Mouse (Mus musculus): Measurements from ENCODE around the gene Raet1e. TPM values are rescaled to one million over a fixed set of nuclear protein-coding genes. Genes with fewer than 3 reads are reported as not detected.
"Not testable (repeated sequence)": the region's sequence is repeated elsewhere in the genome, so short reads cannot be mapped to it uniquely, and the experiment has no call there.

Raet1e gene
- polyA plus RNA-seq, 1 experiment, result 0.16 TPM

DNA sequence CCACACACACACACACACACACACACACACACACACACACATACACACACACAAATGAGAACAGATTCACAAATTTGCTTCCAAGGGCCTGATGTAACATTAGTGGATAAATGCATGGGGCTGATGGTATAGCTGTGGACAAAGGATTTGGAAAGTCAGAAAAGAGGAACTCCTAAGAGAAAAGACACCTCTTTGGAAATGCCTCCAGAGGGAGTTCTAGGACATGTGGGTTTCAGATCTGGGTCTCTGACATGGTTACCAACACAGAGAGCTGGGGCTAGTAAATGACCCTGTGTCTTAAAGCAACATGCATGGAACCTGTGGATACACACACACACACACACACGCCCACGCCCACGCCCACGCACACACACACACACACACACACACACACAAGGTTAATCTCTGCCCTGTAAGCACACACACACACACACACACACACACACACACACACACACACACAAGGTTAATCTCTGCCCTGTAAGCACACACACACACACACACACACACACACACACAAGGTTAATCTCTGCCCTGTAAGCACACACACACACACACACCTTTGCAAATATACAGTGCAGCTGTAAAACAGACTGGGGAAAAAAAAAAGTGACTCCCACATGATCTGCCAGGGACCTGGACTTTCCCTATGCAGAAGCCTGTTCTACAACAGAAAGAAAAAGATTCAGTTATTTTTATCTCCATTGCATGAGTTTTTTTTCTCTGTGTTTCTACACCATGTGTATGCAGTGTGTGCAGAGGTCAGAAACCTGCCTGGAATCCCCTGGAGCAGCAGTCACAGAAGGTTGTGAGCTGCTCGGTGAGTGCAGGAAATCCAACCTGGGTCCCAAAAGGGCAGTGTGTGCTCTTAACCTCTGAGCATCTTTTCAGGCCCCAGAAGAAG lies 14.3 kb downstream of the Raet1e start:
- not testable (repeated sequence) for H3K4me3 ChIP-seq (ENCODE audit: insufficient read depth, low read depth, low read length); H3K4me1 ChIP-seq (ENCODE audit: control insufficient read depth, insufficient read depth, low read length); DNase-seq; H3K36me3 ChIP-seq (ENCODE audit: control insufficient read depth, insufficient read depth, low read length); H3K27ac ChIP-seq (ENCODE audit: insufficient read depth, low read depth, low read length); H3K27me3 ChIP-seq (replicated peaks; ENCODE audit: control insufficient read depth, insufficient read depth, low read length)
- 63% methylated on average over 5 of the region's 5 CpGs for WGBS

DNA sequence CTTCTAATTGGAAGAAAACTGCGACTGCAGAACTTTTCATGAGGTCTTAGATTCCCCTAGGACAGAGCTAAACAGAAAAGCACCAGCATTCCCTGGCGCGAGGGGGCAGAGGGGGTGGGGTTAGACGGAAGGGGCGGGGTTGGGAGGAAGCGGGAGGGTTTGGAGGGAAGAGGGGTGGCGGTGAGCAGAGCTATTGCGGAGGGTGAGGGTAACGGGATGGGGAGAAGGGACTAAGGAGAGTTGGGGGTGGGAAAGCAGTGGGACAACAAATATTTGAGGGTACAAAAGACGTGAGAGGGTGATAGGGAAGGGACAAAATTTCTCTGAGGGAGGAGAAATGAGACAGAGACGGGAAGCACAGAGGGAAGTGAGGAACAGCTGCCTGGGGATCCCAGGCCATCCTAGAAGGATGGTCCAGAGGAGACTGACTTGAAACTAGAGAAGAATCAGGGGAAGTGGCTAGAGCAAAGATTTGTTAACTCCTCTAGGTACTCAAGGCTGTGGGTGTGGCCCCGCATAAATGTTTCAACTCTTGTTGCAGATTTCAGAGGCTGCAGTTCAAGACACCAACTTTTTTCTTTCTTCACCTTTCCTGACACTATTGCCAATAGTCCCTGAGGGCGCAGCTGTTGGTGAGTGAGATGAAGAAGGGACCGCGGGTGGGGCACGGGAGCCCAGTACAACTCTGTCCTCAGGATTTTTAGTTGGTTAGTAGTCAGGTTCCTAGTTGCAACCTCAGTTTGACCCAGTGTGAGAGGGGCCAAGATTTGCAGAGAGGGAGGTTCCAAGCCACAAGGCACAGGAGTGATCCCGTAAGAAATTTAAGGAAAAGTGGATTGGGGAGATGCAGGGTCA lies 15.2 kb downstream of the Raet1e start:
- not testable (repeated sequence) for H3K4me3 ChIP-seq (ENCODE audit: insufficient read depth, low read depth, low read length); H3K36me3 ChIP-seq (ENCODE audit: control insufficient read depth, insufficient read depth, low read length); H3K4me1 ChIP-seq (ENCODE audit: control insufficient read depth, insufficient read depth, low read length); DNase-seq; H3K27ac ChIP-seq (ENCODE audit: insufficient read depth, low read depth, low read length); H3K27me3 ChIP-seq (replicated peaks; ENCODE audit: control insufficient read depth, insufficient read depth, low read length)
- 19% methylated on average over 12 of the region's 17 CpGs for WGBS

DNA sequence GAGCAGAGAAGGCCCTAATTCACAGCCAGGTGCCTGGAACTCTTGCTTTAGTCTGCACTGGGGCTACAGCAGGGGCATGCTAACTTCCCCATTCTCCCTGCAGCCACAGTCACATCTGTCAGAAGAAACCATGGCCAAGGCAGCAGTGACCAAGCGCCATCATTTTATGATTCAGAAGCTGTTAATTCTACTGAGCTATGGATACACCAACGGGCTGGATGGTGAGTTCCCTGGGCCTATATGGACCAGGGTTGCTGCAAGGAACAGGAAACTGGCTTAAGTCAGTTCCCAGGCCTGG lies 15.8 kb downstream of the Raet1e start:
- not testable (repeated sequence) for H3K4me1 ChIP-seq (ENCODE audit: control insufficient read depth, insufficient read depth, low read length); DNase-seq; H3K36me3 ChIP-seq (ENCODE audit: control insufficient read depth, insufficient read depth, low read length); H3K27ac ChIP-seq (ENCODE audit: insufficient read depth, low read depth, low read length); H3K27me3 ChIP-seq (replicated peaks; ENCODE audit: control insufficient read depth, insufficient read depth, low read length); H3K4me3 ChIP-seq (ENCODE audit: insufficient read depth, low read depth, low read length)
- WGBS, result 86% methylated on average over 2 of the region's 2 CpGs

DNA sequence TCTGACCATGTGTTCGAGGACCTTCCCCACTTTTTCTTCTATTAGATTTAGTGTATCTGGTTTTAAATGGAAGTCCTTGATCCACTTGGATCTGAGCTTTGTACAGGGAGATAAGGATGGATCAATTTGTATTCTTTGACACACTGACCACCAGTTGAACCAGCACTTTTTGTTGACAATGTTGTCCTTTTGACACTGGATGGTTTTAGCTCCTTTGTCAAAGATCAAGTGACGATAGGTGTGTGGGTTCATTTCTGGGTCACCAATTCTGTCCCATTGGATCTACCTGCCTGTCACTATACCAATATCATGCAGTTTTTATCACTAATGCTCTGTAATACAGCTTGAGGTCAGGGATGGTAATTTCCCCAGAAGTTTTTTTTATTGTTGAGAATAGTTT lies 18.1 kb downstream of the Raet1e start:
- DNase-seq; H3K27ac ChIP-seq (ENCODE audit: insufficient read depth, low read depth, low read length); H3K4me1 ChIP-seq (ENCODE audit: control insufficient read depth, insufficient read depth, low read length); H3K4me3 ChIP-seq (ENCODE audit: insufficient read depth, low read depth, low read length); H3K36me3 ChIP-seq (ENCODE audit: control insufficient read depth, insufficient read depth, low read length); H3K27me3 ChIP-seq (replicated peaks; ENCODE audit: control insufficient read depth, insufficient read depth, low read length): not testable (repeated sequence)
- 90% methylated on average over 2 of the region's 2 CpGs for WGBS

DNA sequence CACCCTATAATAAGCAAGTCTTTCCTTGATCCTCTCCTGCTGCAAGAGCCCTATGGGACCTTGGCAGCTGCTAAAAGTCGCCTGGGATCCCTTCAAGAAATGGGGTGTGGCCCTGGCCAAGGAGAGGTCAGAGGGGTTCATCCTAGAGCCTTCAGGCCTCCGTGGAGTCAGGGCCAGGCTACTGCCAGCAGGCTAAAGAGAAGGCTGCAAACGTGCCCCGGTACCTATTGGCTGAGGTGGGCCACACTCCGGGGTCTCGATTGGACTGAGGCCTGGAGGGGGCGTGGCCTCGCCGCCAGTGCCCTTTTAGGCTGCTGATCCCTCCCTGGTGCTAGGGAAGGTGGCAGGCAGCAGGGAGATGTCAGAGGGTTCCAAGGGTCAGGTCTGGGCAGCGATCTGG lies 32.7 kb downstream of the Raet1e start:
- H3K27me3 ChIP-seq (replicated peaks; ENCODE audit: control insufficient read depth, insufficient read depth, low read length); H3K36me3 ChIP-seq (ENCODE audit: control insufficient read depth, insufficient read depth, low read length); H3K27ac ChIP-seq (ENCODE audit: insufficient read depth, low read depth, low read length); H3K4me3 ChIP-seq (ENCODE audit: insufficient read depth, low read depth, low read length); H3K4me1 ChIP-seq (ENCODE audit: control insufficient read depth, insufficient read depth, low read length); DNase-seq: not testable (repeated sequence)
- 20% methylated on average over 8 of the region's 10 CpGs for WGBS

DNA sequence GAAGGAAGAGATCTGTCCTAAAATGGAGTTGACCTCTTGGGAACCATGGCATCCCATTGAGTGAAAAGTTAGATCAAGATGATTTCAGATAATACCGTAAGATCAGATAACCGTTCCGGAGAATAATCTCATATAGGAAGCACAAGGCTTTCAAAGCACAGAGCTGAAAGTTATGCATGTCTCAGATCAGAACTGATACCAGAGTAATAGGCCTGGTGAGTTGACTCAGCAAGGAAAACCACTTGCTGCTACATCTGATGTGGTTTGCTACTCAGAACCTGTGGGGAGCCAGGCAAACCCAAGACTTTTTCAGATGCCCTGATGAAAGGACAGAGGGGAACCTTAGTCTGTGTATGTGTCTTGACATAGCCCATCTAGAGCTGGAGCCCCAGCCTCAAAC lies 43.0 kb downstream of the Raet1e start:
- WGBS, result 92% methylated on average over 3 of the region's 3 CpGs
- not testable (repeated sequence) for H3K36me3 ChIP-seq (ENCODE audit: control insufficient read depth, insufficient read depth, low read length); H3K4me1 ChIP-seq (ENCODE audit: control insufficient read depth, insufficient read depth, low read length); DNase-seq; H3K27ac ChIP-seq (ENCODE audit: insufficient read depth, low read depth, low read length); H3K27me3 ChIP-seq (replicated peaks; ENCODE audit: control insufficient read depth, insufficient read depth, low read length); H3K4me3 ChIP-seq (ENCODE audit: insufficient read depth, low read depth, low read length)

DNA sequence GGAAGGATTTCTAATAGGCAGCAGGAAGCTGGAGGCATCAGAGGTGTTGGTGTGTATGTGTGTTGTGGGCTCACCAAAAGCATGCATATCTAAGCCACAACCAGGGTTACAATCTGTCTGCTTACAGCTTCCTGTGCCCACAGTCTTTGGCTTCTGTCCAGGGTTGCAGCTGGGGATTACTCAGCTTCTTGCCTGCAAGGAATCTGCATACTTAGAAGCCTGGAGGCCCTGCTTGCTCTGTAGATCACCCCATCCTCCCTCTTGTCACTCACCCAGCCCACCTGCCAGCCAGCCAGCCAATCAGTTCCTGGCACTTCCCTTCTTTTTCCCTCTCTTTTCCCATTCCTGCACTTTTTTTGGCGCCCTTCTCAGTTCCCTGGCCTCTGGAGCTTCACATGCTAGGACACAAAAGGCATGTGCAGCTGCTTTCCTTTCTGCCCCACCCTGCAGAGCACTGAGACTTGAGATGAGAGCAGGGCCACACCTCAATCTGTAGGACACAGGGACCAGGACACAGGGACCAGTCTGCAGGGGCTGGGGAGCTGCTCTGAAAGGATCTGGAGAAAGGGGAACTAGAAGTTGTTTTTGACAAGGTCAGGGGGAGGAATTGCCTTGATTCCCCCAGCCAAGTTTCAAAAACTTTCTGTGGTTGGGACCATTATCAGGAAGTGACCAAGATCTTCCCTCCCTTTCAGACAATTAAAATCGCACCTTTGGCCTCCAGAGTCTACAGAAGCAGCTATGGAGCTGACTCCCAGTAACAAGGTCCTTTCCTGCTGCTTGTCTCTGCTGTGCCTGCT lies 44.6 kb downstream of the Raet1e start:
- H3K27me3 ChIP-seq (replicated peaks; ENCODE audit: control insufficient read depth, insufficient read depth, low read length); H3K4me3 ChIP-seq (ENCODE audit: insufficient read depth, low read depth, low read length); H3K27ac ChIP-seq (ENCODE audit: insufficient read depth, low read depth, low read length); H3K36me3 ChIP-seq (ENCODE audit: control insufficient read depth, insufficient read depth, low read length); H3K4me1 ChIP-seq (ENCODE audit: control insufficient read depth, insufficient read depth, low read length); DNase-seq: not testable (repeated sequence)
- no CpG with 5 or more reads among the region's 2 CpGs for whole genome bisulfite sequencing

DNA sequence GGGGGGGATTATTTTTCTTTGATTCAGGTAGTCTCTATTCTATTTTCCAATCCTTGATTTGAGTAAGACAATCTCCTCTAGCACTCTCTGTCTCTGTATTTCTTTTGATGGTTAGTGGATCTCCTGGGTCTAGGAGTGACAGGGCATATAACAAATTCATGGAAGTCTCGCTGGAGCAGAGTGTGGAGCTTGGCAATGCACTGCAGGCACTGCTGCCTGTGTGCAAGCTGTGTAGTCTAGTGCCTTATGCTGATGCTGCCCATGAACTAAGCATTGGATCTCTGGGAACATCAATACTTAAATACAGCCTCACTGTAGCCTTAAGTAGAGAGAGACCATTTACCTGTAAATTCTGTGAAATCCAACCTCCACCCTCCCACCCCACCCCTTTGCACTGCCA lies 48.1 kb downstream of the Raet1e start:
- not testable (repeated sequence) for H3K4me3 ChIP-seq (ENCODE audit: insufficient read depth, low read depth, low read length); H3K36me3 ChIP-seq (ENCODE audit: control insufficient read depth, insufficient read depth, low read length); H3K27me3 ChIP-seq (replicated peaks; ENCODE audit: control insufficient read depth, insufficient read depth, low read length); H3K4me1 ChIP-seq (ENCODE audit: control insufficient read depth, insufficient read depth, low read length); DNase-seq; H3K27ac ChIP-seq (ENCODE audit: insufficient read depth, low read depth, low read length)
- 50% methylated on average over 1 of the region's 1 CpGs for WGBS
